Mouse (Mus musculus) monocyte, adult 59 days (primary cell): ENCODE measurements around the gene Olfr462. TPM values are rescaled to one million over a fixed set of nuclear protein-coding genes. Genes with fewer than 3 reads are reported as not detected.

Experiments used
- total RNA-seq, 2 experiments: library from RNA; stranded (reverse); gene quantifications; one replicate each; pipeline ENCODE4 v1.2.4; 2023

The Olfr462 gene
- total RNA-seq: not detected

DNA sequence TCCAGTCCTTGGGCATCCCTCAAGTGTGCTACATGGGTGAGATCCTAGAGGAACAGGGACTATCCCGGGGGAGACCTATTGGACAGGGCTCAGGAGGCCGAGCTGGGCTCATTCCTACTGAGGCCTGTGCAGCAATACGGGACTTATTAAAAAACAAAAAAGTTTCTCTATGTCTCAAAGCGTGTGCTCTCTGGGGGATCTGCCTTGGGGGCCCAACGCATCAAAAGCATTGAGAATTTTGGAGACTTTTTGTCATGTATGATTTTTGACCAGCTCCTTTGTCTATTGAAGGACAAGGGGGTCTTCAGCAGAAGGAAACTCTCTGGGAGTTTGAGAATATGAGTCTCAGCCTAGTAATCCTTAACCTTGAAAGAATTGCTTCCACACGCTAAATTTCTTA is at the start of gene Olfr462:
Olfr462 (minus strand) TSS at position 101 of the 400 bp plus-strand sequence.

DNA sequence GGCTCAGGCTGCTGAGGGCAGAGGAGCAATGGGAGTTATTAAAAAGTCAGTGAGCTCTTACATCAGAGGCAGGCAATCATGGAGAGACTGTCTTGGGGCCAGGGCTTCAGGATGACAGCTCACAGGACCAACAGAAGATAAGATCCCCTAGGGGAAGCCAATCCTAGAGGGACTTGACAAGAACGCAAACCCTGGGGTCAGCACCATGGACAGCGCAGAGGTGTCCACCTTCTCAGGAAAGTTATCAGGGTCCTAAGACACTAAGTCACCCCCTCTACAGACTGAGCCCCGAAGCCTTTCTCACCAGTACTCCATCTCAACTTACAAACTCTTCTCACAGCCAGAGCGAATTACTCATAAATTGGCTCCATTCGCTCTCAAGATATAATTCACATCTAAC is 28.9 kb upstream of the Olfr462 start, which contains the start of gene Olfr464:
Olfr464 (minus strand) TSS at position 2 of the 400 bp plus-strand sequence.

DNA sequence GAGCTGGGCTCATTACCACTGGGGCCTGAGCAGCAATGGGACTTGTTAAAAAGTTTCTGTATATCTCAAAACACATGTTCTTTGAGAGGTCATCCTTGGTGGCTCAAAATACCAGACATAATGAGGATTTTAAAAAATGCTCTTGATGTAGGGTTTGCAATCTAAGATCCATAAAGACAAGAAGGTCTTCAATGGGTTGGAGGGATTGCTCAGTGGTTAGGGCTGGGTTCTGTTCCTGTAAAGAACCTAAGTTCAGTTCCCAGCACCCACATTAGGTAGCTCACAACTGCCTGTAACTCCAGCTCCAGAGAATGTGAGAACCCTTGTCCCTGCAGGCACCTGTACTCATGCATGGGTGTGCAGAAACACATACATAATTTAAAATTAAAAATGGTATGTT is 5.2 kb upstream of the Olfr462 start, which contains the start of gene Olfr463:
Olfr463 (minus strand) TSS at position 101 of the 400 bp plus-strand sequence.

DNA sequence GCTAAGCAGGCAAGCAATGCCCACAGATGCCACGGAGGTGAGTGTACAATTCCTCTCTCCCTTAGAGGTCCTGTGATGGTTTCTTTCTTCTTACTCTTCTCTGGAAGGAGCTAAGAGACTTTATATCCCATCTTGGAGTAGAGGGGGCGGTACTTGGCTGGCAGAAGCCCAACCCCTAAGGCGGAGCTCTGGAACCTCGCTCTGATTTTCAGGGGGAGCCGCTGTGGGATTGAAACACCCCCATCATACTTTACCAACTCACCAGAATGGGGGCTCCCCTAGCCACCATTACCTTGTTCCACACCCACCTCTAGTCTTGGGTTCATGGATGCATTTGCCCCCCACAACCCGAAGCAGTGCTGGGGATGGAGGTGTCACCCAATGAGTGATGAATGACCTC is 16.6 kb downstream of the Olfr462 start, which contains the start of gene Epx:
Epx (minus strand) TSS at position 101 of the 400 bp plus-strand sequence.

DNA sequence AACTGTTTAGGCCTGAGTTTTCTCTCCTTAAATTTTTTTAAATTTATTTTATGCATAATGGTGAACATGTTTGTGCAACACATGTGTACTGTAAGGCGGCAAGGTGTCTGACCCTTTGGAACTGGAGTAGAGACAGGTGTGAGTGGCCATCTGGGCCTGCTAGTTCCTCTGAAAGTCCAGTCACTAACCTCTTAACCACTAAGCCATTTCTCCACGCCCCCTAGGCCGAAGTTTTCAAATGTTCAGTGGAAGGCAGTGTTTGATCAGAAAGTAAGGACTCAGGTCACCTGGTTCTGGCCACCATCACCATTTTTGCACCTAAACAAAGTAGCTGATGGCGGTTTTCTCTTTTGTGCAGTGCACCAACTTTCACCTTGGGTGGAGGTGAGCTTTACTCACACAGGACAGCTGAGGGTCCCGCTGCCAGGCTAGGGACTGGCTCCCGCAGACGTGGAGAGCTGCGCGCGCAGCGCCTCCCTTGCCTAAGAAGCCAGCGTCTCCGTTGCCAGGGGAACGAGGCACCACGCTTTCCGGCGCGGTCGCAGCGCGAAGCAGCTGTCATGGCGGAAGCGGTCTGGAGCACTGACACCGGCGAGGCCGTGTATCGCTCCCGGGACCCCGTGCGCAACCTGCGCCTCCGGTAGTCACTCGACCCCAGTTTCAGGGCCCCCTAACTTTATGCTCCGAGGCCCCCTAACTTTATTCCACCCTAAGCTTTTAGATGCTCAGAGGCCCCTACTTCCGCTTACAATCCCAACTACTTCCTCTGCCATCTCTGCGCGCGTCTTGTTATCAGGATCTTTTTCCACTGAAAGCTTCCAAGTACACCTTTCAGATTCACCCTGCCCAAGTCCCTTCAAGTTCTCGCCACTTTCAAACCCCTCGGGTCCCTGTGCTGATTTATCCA is 39.1 kb downstream of the Olfr462 start, which contains the start of gene Mks1:
Mks1 (plus strand) TSS at position 526 of the 907 bp plus-strand sequence.

Other genes with a start within 250 kb of the Olfr462 start
- 1 to 10 TPM in 1 of 2 experiments, under 1 TPM in 1; 0.58 to 1.8 TPM for gene Rnf43, start 229.5 kb downstream of the Olfr462 start, total RNA-seq
- gene Supt4a, start 154.7 kb downstream of the Olfr462 start, total RNA-seq: 100 to 1,000 TPM; 114 to 119 TPM
- 1 to 10 TPM; 4.2 to 4.3 TPM for gene Tspoap1, start 131.7 kb downstream of the Olfr462 start, total RNA-seq
- gene Mpo, start 98.7 kb downstream of the Olfr462 start, total RNA-seq: 1 to 10 TPM; 2.1 to 2.8 TPM
- not detected for gene Lpo, start 64.0 kb downstream of the Olfr462 start, total RNA-seq
- 1 to 10 TPM; 8.3 to 9.5 TPM for gene Mks1, start 39.1 kb downstream of the Olfr462 start, total RNA-seq
- not detected for gene Epx, start 16.7 kb downstream of the Olfr462 start, total RNA-seq
- not detected for gene Olfr463, start 5.1 kb upstream of the Olfr462 start, total RNA-seq
- gene Olfr464, start 28.7 kb upstream of the Olfr462 start, total RNA-seq: not detected
- 10 to 100 TPM; 18.8 to 20.7 TPM for gene Dynll2, start 95.3 kb upstream of the Olfr462 start, total RNA-seq
- gene Srsf1, start 155.1 kb upstream of the Olfr462 start, total RNA-seq: 100 to 1,000 TPM; 139 to 143 TPM
- gene Vezf1, start 176.0 kb upstream of the Olfr462 start, total RNA-seq: 10 to 100 TPM; 44.2 to 44.6 TPM
- gene Cuedc1, start 205.8 kb upstream of the Olfr462 start, total RNA-seq: 1 to 10 TPM; 1.1 to 1.2 TPM